Mouse (Mus musculus) kidney, postnatal 0 days (tissue): Measurements from ENCODE around the gene Rhebl1. TPM values are rescaled to one million over a fixed set of nuclear protein-coding genes. Genes with fewer than 3 reads are reported as not detected.

ENCODE experiments used
- ATAC-seq: fragments of 200-750 bp; cut with Nextera tagmentation; replicated peaks from 2 replicates; pipeline ENCODE4 v1.8.0; 2017; ENCODE audit warnings: low read depth, moderate number of reproducible peaks, moderate TSS enrichment, moderate library complexity; ENCODE audit not compliant: low FRiP score
- DNase-seq: peaks from one replicate; pipeline ENCODE4 v3.0.0-alpha.2; 2016; ENCODE audit warnings: low spot score
- H3K27ac ChIP-seq: fragments of 300-500 bp; sonication (generic); 2 replicates; pipeline ENCODE4 v1.5.1; 2014; ENCODE audit warnings: mild to moderate bottlenecking
- H3K27me3 ChIP-seq: fragments of 300-500 bp; sonication (generic); 2 replicates; pipeline ENCODE4 v1.6.1; 2014; ENCODE audit warnings: low read length, mixed read lengths; ENCODE audit not compliant: insufficient read depth
- H3K36me3 ChIP-seq: fragments of 300-500 bp; sonication (generic); 2 replicates; pipeline ENCODE4 v1.6.1; 2014; ENCODE audit warnings: low read length, mixed read lengths; ENCODE audit not compliant: insufficient read depth
- H3K4me1 ChIP-seq: fragments of 300-500 bp; sonication (generic); replicated peaks from 2 replicates; pipeline ENCODE4 v1.6.1; 2014; ENCODE audit warnings: antibody characterized with exemption, low read length, mixed read lengths; ENCODE audit not compliant: insufficient read depth
- H3K4me2 ChIP-seq: fragments of 300-500 bp; sonication (generic); 2 replicates; pipeline ENCODE4 v1.6.1; 2014; ENCODE audit warnings: mild to moderate bottlenecking, low read length, moderate library complexity, mixed read lengths
- H3K4me3 ChIP-seq: fragments of 300-500 bp; sonication (generic); replicated peaks from 2 replicates; pipeline ENCODE4 v1.5.1; 2014; ENCODE audit warnings: low read depth, low read length
- H3K9ac ChIP-seq: fragments of 300-500 bp; sonication (generic); 2 replicates; pipeline ENCODE4 v1.6.1; 2014; ENCODE audit warnings: low read depth, low read length
- H3K9me3 ChIP-seq: fragments of 300-500 bp; sonication (generic); replicated peaks from 2 replicates; pipeline ENCODE4 v1.6.1; 2016; ENCODE audit warnings: low read length, inconsistent platforms, mixed read lengths
- CTCF ChIP-seq: IDR thresholded peaks from 2 replicates; pipeline ENCODE4 v1.5.1; 2016; ENCODE audit warnings: antibody characterized with exemption, low read depth, mild to moderate bottlenecking, moderate library complexity
- WGBS: fragments of 180-500 bp; shearing (Covaris S2); extraction: QIAGEN DNeasy Blood & Tissue Kit; methylation state at CpG from one replicate; pipeline ENCODE4 v1.1.7; 2014; 5-methylcytosine and 5-hydroxymethylcytosine counted together
- polyA plus RNA-seq: library from polyadenylated mRNA; unstranded; fragments of >200 nt; fragmentation: Nextera tagmentation; extraction: Ambion mirVana; gene quantifications from 2 replicates; pipeline ENCODE4 v1.2.1, GENCODE M21; 2015

Gene Rhebl1
- polyA plus RNA-seq, 1 experiment from 2014 or later, result 15.4 TPM

- no peak for ATAC-seq
- H3K36me3 ChIP-seq, result peaks cover 42% of the 10 kb centered on the region
- TF ChIP-seq CTCF, result peak; percentile 26; the same call in 1 of the 2 replicates
- peak overlapping the region; percentile 92 for H3K27ac ChIP-seq
- H3K4me1 ChIP-seq, result no peaks in the 10 kb centered on the region
- peak; percentile 68 for DNase-seq
- 48% methylated on average over 12 of the region's 12 CpGs for whole genome bisulfite sequencing
- no peaks in the 10 kb centered on the region for H3K9me3 ChIP-seq
- no peak overlapping the region for H3K9ac ChIP-seq
- H3K4me2 ChIP-seq, result peak overlapping the region; percentile 52
- no peak overlapping the region for H3K4me3 ChIP-seq
- no peaks in the 10 kb centered on the region for H3K27me3 ChIP-seq
Measured at GRCm38 (mm10) chr15:98832161-98833058, 61.9 kb downstream of the Rhebl1 start.

GRCm38 (mm10) chr15:98831684-98832035 lies 62.7 kb downstream of the Rhebl1 start:
- TF ChIP-seq CTCF, result no peak
- DNase-seq, result no peak
- Histone ChIP-seq H3K9ac (peak overlapping the region; percentile 83; the same call in 1 of the 2 replicates), H3K9me3 (no peaks in the 10 kb centered on the region), H3K4me2 (peak overlapping the region; percentile 52), H3K27me3 (no peaks in the 10 kb centered on the region), H3K36me3 (peaks cover 34% of the 10 kb centered on the region), H3K4me3 (peak overlapping the region; percentile 56), H3K4me1 (no peaks in the 10 kb centered on the region), H3K27ac (peak overlapping the region; percentile 92)
- ATAC-seq, result peak; percentile 23; the same call in 1 of the 2 replicates
- 8% methylated on average over 9 of the region's 9 CpGs for WGBS

GRCm38 (mm10) chr15:98830736-98831683 lies 63.3 kb downstream of the Rhebl1 start, which contains the start of gene Prkag1:
Gene Prkag1 (minus strand): TSS chr15:98831521.
- under 1% methylated on average over 65 of the region's 66 CpGs for WGBS
- peak within 1 kb of the TSS; percentile 52 for H3K4me2 ChIP-seq
- no peaks in the 10 kb centered on the region for H3K27me3 ChIP-seq
- H3K27ac ChIP-seq, result peak within 1 kb of the TSS; percentile 92
- ATAC-seq (peak; percentile 92), DNase-seq (peak; percentile 99)
- H3K9me3 ChIP-seq, result no peaks in the 10 kb centered on the region
- H3K36me3 ChIP-seq, result peaks cover 28% of the 10 kb centered on the region
- peak; percentile 66 for TF ChIP-seq CTCF
- peak within 1 kb of the TSS; percentile 56 for H3K4me3 ChIP-seq
- H3K4me1 ChIP-seq, result no peaks in the 10 kb centered on the region
- H3K9ac ChIP-seq, result peak within 1 kb of the TSS; percentile 83

Other genes with a start within 250 kb of the Rhebl1 start
- gene Ddx23, start 231.6 kb downstream of the Rhebl1 start, polyA plus RNA-seq, result 14.6 and 17.6 TPM in 2 replicates
- gene Rnd1, start 217.1 kb downstream of the Rhebl1 start, polyA plus RNA-seq, result 0.50 and 0.66 TPM in 2 replicates
- gene Ccdc65, start 186.3 kb downstream of the Rhebl1 start, polyA plus RNA-seq, result 0.74 and 0.75 TPM in 2 replicates
- gene Fkbp11, start 166.3 kb downstream of the Rhebl1 start, polyA plus RNA-seq, result 34.4 and 34.6 TPM in 2 replicates
- gene Arf3, start 131.3 kb downstream of the Rhebl1 start, polyA plus RNA-seq, result 39.0 and 39.6 TPM in 2 replicates
- not detected in 2 replicates for gene Wnt10b, start 116.4 kb downstream of the Rhebl1 start, polyA plus RNA-seq
- not detected in 2 replicates for gene Wnt1, start 104.7 kb downstream of the Rhebl1 start, polyA plus RNA-seq
- gene Ddn, start 85.0 kb downstream of the Rhebl1 start, polyA plus RNA-seq, result 4.4 and 6.1 TPM in 2 replicates
- gene Prkag1, start 63.0 kb downstream of the Rhebl1 start, polyA plus RNA-seq, result 83.1 and 94.5 TPM in 2 replicates
- 6.4 and 8.3 TPM in 2 replicates for gene Kmt2d, start 23.3 kb downstream of the Rhebl1 start, polyA plus RNA-seq
- gene Dhh, start 4.0 kb upstream of the Rhebl1 start, polyA plus RNA-seq, result 2.6 and 2.9 TPM in 2 replicates
- gene Lmbr1l, start 23.7 kb upstream of the Rhebl1 start, polyA plus RNA-seq, result 11.6 and 13.0 TPM in 2 replicates
- 903 and 1,010 TPM in 2 replicates for gene Tuba1b, start 40.0 kb upstream of the Rhebl1 start, polyA plus RNA-seq
- not detected in 2 replicates for gene Gm49450, start 59.0 kb upstream of the Rhebl1 start, polyA plus RNA-seq
- 460 and 537 TPM in 2 replicates for gene Tuba1a, start 59.2 kb upstream of the Rhebl1 start, polyA plus RNA-seq
- gene Tuba1c, start 135.4 kb upstream of the Rhebl1 start, polyA plus RNA-seq, result 170 and 178 TPM in 2 replicates
- gene Prph, start 160.6 kb upstream of the Rhebl1 start, polyA plus RNA-seq, result 0.26 and 0.82 TPM in 2 replicates
- 11.4 and 11.5 TPM in 2 replicates for gene Troap, start 180.0 kb upstream of the Rhebl1 start, polyA plus RNA-seq
- 1.3 TPM in 2 replicates for gene C1ql4, start 193.3 kb upstream of the Rhebl1 start, polyA plus RNA-seq
- gene Dnajc22, start 198.6 kb upstream of the Rhebl1 start, polyA plus RNA-seq, result 8.8 TPM in 2 replicates
- gene Spats2, start 231.4 kb upstream of the Rhebl1 start, polyA plus RNA-seq, result 33.5 and 34.6 TPM in 2 replicates